Mouse (Mus musculus): ENCODE measurements around the gene Atxn7l1.

- TF ChIP-seq POLR2A (IDR thresholded peaks at IDR 0.05; ENCODE audit: low read depth, low read length) (no peak), CTCF (IDR thresholded peaks at IDR 0.05; ENCODE audit: extremely low read depth, insufficient read depth, insufficient read length, insufficient replicate concordance) (no peak)
Observed at GRCm38 (mm10) chr12:33131796-33132195, 15.7 kb upstream of the Atxn7l1 start.

Measured in spleen, adult 2 months (tissue).